Mouse (Mus musculus) cerebellum, postnatal 10 days (tissue): Measurements from ENCODE around the gene Tmub2.

Experiments used
- DNase-seq, 2 experiments: peaks; one replicate each; pipeline ENCODE4 v3.0.0; 2021; ENCODE audit warnings: mixed read lengths in 2 of 2

Tmub2 gene

GRCm38 (mm10) chr11:102308104-102308503 is 23.4 kb downstream of the Tmub2 start:
- DNase-seq: peak in 1 of 2 experiments; percentile 19

DNA sequence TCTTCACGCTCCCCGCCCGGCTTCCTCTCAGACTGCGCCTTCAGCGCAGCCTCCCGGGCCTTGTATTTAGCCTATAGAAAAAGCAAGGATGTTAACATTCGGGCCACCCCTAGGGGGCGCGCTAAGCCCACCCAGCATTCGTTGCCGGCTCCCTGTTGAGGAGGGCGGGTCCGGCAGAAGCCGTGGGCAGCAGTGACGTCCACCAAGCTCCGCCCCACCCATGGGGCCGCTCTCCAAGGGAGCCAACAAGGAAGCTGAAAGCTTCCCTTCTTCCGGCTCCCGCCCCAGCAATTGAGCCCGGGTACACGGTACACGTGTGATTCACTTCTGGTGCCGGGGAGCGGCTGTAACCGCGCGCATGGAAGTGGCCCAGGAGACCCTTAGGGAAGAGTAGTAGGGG is 24.2 kb downstream of the Tmub2 start:
- DNase-seq: peak; percentile 97

DNA sequence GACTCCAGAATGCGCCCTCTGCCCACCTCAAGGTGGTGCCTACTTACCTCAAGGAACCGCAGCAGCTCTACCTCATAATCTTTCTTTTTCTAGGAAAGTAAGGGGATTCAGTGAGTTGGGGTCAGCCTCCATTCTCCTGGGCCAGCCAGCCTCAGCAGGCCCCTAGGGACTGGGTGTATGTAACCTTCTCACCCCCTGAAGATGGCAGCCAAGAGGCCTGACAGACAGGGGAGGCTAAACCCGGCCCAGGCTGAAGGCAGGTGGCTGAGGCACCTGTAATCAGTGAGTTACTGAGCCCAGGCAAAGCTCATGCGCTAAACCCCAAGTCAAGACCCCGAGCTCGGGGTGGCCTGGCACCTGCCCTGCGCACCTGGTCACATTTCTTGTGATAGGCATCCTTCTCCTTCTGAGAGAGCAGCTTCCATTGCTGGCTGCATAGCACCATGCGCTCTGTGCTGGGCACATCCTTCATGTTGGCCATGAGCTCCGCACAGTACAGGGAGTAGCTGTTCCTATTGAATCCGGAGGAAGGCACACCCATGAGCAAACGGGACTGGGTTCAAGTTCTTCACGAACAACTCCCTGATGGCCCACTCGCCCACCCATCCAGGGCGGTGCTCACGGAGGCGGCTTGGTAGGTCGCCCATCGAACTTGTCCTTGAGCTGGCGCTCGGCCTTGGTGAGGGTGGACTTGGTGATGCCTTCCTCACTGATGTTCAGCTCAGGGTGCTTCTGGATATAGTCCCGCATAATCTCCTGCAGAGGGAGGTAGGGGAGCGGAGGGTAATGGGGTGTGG is 25.3 kb downstream of the Tmub2 start:
- DNase-seq: peak in 1 of 2 experiments; percentile 37

GRCm38 (mm10) chr11:102310768-102311695 is 26.3 kb downstream of the Tmub2 start:
- DNase-seq: peak in 1 of 2 experiments; percentile 47

DNA sequence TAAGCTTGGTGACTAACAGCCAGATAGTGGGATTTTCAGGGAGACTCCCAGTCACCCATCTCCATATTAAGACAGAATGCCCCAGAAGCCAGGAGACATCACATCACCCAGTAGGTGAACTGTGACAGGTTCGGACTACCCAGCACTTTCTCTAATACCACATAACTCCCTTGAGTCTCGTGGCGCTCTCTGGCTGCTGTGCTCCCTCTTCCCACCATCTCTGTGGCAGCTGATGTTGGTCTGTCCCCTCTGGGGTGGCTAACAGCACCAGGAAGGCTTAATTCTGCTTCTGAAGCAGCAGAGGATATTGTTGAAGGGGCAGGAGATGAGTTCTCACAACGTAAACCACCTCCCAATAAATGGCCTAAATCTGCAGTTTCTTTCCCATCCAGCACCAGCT is 27.2 kb downstream of the Tmub2 start:
- DNase-seq: no peak

DNA sequence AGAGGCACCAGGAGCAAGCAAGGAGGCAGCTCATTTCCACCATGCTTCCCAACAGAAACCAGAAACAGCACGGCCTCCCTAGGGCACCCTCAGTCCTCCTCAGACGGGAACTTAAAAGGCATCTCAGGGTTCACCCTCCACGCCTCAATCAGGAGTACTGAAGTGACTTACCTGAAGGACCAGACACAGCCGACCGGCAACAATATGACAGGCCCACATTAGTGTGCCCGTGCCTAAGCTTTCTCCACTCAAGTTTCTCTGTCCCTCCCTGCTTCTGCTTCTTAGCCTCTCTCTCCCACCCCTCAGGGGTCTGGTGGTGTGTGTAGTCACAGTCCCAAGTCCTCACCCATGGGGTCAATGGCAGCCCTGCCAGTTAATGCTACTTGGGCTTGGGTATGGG is 27.9 kb downstream of the Tmub2 start:
- no peak for DNase-seq

DNA sequence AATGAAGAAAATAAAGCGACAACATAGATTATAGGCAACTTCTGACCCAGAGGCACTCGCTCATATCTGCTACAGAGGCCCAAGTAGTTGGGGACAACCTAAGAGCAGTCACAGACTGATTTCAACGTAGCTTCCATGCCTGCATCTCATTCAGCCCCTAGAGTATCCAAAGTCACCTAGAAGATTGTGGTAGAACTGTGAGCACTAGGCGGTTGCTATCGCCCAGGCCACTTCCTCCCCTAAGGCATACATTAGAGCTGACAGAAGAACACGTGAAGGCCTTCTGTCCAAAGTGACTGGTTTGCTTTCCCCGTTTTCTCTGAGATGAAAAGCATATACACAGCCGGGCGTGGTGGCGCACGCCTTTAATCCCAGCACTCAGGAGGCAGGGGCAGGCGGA is 29.6 kb downstream of the Tmub2 start:
- no peak for DNase-seq

DNA sequence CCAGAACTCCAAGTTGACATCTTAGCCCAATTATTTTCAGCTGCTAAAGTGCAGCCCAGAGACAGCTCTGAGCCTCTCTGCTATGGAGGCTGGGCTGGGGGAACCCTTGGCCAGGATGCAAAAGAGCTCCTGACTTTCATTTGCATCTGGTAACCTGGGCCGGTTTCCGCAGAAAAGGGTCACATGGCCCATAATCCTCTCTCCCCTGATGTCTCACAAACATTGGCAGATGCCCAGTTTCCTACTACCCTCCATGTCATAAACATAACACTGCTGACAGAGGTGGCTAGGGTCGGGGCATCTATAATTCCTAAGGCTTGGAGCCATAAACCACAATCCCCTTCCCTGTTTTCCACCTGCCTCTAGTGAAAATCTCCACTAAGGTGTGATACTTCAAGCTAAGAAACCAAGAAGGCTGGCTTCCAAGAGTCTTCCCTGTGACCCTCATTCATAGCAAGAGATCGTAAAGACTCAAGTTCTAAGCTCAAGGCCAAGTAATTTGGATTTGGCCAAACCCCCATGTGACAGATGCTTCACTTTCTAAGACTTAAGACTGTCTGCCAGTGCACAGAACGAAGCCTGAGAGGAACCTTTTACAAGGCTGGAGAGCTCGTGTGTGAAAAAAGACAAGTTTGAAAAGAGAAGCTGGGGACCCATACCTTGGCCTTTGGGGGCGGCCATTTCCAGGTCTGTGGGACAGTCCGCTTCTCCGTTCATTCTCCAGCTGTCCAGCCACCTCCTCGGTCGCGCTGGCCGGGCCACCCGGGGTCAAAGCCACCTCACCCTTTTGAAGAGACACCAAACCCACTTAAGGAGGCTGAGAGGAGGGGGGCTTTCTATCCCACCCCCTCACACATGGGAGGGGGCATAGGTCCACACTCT is 31.2 kb downstream of the Tmub2 start:
- peak; percentile 58 to 62 for DNase-seq

DNA sequence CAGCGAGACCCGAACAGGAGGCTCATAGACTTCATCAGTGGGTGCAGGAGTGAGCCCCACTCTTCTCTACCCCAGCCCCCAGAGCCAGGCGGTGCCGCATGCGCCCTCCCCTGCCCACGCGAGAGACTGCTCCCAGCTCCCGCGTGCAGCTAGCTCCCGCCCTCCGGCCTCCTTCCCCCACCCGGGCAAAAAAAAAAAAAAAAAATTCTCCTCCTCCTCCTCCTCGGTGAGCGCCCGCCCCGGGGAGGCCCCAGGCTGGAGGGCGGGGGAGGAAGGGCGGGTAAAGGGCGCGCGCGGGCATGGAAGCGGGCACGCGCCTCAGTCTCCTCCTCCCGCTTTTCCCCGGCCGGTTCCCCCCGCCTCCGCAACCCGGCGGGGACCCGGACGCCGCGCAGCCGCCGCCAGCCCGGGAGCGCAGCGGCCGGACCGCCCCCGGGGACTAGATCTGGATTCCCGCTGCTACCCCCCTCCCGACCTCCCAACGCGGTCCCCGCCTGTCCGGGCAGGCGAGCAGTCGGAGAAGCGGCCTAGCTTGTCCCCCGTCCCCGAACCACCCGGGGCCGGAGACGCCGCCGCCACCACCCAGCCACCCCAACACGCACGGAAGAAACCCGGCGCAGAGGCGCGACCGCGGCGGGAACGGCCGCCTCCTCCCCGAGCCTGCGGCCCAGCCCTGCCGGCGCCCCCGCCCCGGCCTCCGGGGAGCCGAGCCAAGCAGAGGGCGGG is 32.0 kb downstream of the Tmub2 start:
- peak; percentile 90 to 94 for DNase-seq

GRCm38 (mm10) chr11:102317298-102317900 is 32.7 kb downstream of the Tmub2 start:
- peak; percentile 81 to 85 for DNase-seq

DNA sequence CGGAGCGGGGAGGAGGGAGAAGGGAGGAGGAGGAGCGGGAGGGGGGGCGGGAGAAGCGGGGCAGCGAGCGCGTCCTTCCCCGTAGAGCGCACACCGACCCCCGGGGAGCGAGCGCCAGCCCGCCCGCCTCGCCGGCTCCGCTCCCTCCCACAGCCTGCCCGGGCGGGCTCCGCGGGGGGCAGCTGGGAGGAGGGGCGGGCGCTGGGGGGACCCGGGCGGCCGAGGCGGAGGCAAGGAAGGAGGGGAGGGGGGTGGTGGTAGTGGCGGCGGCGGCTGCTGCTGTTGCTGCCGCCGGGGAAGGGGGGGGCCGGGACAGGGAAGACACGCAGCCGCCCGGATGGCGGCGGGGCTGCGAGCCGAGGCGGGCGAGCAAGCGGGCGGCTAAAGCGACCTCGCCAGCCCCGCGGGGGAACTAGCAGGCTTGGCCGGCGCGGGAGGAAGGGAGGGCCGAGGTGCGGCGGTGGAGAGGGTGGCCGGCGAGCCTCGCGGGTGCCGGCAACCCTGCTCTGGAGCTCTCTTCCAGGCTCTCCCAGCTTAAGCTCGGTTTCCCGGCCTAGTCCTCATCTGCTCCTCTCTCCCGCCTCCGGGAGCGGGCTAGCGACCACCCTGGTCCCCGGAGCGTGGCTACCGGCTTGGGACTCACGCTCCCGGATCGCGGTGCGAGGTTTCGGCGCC is 33.3 kb downstream of the Tmub2 start:
- DNase-seq: peak in 1 of 2 experiments; percentile 89

- peak; percentile 60 to 74 for DNase-seq
These were observed 34.1 kb downstream of the Tmub2 start for GRCm38 (mm10) chr11:102318576-102319409.

DNA sequence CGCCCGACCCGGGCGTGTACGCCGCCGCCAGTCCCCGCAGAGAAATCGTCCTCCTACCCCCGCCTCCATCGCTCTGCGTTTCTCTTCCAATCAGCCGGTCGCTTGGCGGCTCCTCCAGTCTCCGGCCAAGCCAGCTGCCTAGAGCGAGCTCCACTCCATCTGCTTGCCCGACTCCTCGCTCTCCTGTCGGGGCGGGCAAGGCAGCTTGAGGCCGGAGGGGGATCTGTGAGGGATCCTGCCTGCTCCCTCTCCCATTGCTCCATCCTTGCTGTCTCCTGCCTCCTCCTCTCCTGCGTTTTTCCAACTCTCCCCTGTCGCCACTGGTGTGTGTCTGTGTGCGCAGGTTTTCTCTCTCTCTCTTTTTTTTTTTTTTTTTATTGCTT is 34.7 kb downstream of the Tmub2 start, which contains the start of gene Ubtf:
Gene Ubtf, minus strand, starts transcription at position 333 of the 383 bp plus-strand sequence.
- DNase-seq: peak; percentile 97

DNA sequence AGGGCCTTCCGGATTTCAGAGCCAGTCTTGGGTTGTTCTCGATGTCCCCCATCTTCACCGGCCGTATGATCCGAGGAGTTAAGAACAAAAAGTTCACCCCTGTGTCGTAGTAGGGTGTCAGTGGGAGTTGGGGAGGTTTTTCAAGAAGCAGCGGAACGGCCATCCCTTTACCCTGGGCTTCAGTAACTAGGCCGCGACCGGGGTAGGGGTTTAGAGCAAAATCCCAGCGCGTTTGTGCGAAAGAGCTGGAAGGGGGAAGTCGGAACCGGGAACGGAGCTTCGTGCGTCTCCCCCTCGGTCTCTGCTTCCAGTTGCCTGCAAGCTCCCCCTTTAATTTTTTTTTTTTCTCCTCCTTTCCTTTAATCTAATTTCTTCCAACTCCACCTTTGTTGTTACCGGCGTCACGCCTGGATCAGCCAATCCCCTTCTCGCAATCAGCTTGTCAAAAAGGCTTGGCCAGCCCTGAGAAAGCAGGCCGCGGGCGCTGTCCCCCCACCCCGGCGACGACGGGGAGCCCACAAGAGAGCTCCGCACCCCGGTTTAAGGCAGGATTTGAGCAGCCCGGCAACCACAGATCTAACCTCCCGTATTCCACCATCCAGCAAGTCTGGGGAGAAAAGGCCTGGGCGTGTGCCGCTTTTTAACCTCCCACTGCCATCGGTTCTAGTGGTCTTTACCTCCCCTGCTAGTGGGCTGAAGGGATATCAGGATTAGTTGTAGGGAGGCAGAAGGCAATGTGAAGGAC is 35.4 kb downstream of the Tmub2 start:
- peak; percentile 92 to 95 for DNase-seq

- DNase-seq: peak; percentile 90 to 93
These were observed 35.9 kb downstream of the Tmub2 start for GRCm38 (mm10) chr11:102320686-102321005.

- DNase-seq: no peak
These were observed 37.2 kb downstream of the Tmub2 start for GRCm38 (mm10) chr11:102321931-102322330.

GRCm38 (mm10) chr11:102323516-102323915 is 38.8 kb downstream of the Tmub2 start:
- DNase-seq: peak in 1 of 2 experiments; percentile 20

GRCm38 (mm10) chr11:102327250-102327649 is 42.5 kb downstream of the Tmub2 start:
- no peak for DNase-seq

DNA sequence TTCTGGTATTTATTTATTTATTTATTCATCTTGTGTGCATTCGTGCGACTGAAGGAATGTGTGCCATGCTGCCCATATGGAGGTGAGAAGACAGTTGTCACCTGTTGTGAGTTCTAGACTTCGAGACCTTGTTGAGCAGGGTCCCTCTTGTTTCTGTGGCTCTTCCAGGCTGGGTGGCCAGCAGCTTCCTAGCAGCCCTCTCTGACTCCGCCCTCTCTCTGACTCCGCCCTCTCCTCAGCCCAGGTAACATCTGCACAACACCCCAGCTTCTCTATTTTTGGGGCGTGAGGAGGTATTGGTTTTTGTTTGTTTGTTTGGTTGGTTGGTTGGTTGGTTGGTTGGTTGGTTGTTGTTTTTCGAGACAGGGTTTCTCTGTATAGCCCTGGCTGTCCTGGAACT is 43.1 kb downstream of the Tmub2 start:
- DNase-seq: no peak
